ENCODE assay signal across 8 mouse cellular contexts in genomic region chr8:122282501-122283355, GRCm38 (mm10). TPM values are rescaled to one million over a fixed set of nuclear protein-coding genes. Genes with fewer than 3 reads are reported as not detected.
A peak's percentile ranks its signal among the peaks of the same experiment; 100 is the strongest.
DNase-seq lines count a peak whose midpoint lies in the region; ATAC-seq and TF ChIP-seq lines count a peak whose summit lies in the region.

No protein-coding gene starts in this region.

- ATAC-seq in kidney, embryonic 15.5 days (replicated peaks; ENCODE audit: low FRiP score) = no peak
- ATAC-seq in stomach, postnatal 0 days (ENCODE audit: low FRiP score, low TSS enrichment) = no peak

- TF ChIP-seq EP300 in stomach, postnatal 0 days (optimal IDR thresholded peaks at IDR 0.05) = no peak

- WGBS in kidney, embryonic 15.5 days = 1% methylated on average over 56 of the region's 70 CpGs
- 2% methylated on average over 49 of the region's 70 CpGs for WGBS in stomach, postnatal 0 days

- no peaks in the 10 kb centered on the region for H3K9me3 ChIP-seq in kidney, embryonic 15.5 days (replicated peaks)
- no peaks in the 10 kb centered on the region for H3K9me3 ChIP-seq in stomach, postnatal 0 days (ENCODE audit: control insufficient read depth, low read length)

- peaks cover 33% of the 10 kb centered on the region for H3K27me3 ChIP-seq in kidney, embryonic 15.5 days
- H3K27me3 ChIP-seq in stomach, postnatal 0 days (ENCODE audit: control insufficient read depth, insufficient read depth, low read length) = no peaks in the 10 kb centered on the region

- peaks cover 13% of the 10 kb centered on the region for H3K4me1 ChIP-seq in bone marrow macrophage, adult 2 months (ENCODE audit: control insufficient read depth, insufficient read depth, low read length)
- peaks cover 66% of the 10 kb centered on the region for H3K4me1 ChIP-seq in kidney, embryonic 15.5 days
- peaks cover 12% of the 10 kb centered on the region for H3K4me1 ChIP-seq in stomach, postnatal 0 days (replicated peaks; ENCODE audit: control insufficient read depth, insufficient read depth)

- H3K36me3 ChIP-seq in kidney, embryonic 15.5 days = no peaks in the 10 kb centered on the region
- no peaks in the 10 kb centered on the region for H3K36me3 ChIP-seq in stomach, postnatal 0 days (ENCODE audit: control insufficient read depth, insufficient read depth, low read length)

- H3K9ac ChIP-seq in kidney, embryonic 15.5 days = peak overlapping the region; percentile 67
- peak overlapping the region; percentile 77 for H3K9ac ChIP-seq in stomach, postnatal 0 days (ENCODE audit: low read length)

- H3K4me2 ChIP-seq in kidney, embryonic 15.5 days = peak overlapping the region; percentile 97
- peak overlapping the region; percentile 93 for H3K4me2 ChIP-seq in stomach, postnatal 0 days (replicated peaks; ENCODE audit: low read depth)

- peak overlapping the region; percentile 62 for H3K4me3 ChIP-seq in left cerebral cortex, adult 2 months
- H3K4me3 ChIP-seq in bone marrow macrophage, adult 2 months (ENCODE audit: insufficient read depth, low read length) = peak overlapping the region; percentile 61
- peak overlapping the region; percentile 84 for H3K4me3 ChIP-seq in kidney, embryonic 15.5 days (replicated peaks)
- H3K4me3 ChIP-seq in stomach, postnatal 0 days (ENCODE audit: low read depth, low read length) = peak overlapping the region; percentile 64

- TF ChIP-seq POLR2A in bone marrow macrophage, adult 2 months (IDR thresholded peaks at IDR 0.05; ENCODE audit: borderline replicate concordance, low read depth, low read length) = no peak

- no peak for DNase-seq in left cerebral cortex, adult 2 months (ENCODE audit: extremely low spot score in 1 of 2, low spot score in 2 of 2)
- no peak for DNase-seq in left cerebral cortex, postnatal 25 days (ENCODE audit: low spot score in 2 of 2)
- DNase-seq in heart, adult 8-10 months (ENCODE audit: low spot score) = peak; percentile 26
- DNase-seq in lung, postnatal 14 days = peak; percentile 32
- peak; percentile 45 for DNase-seq in stomach, postnatal 0 days (ENCODE audit: low spot score)
- no peak for DNase-seq in gastrocnemius, postnatal 14 days

- no peak for TF ChIP-seq CTCF in left cerebral cortex, adult 2 months (IDR thresholded peaks at IDR 0.05)
- TF ChIP-seq CTCF in bone marrow macrophage, adult 2 months (IDR thresholded peaks at IDR 0.05; ENCODE audit: low read depth, low read length) = no peak
- TF ChIP-seq CTCF in stomach, postnatal 0 days (IDR thresholded peaks at IDR 0.05; ENCODE audit: low read depth) = no peak

- peak overlapping the region; percentile 77 for H3K27ac ChIP-seq in left cerebral cortex, adult 2 months
- H3K27ac ChIP-seq in bone marrow macrophage, adult 2 months (ENCODE audit: insufficient read depth, low read depth, low read length) = no peak overlapping the region
- peak overlapping the region; percentile 90 for H3K27ac ChIP-seq in kidney, embryonic 15.5 days
- H3K27ac ChIP-seq in stomach, postnatal 0 days (replicated peaks) = peak overlapping the region; percentile 76

- intact Hi-C loops in left cerebral cortex, adult 2 months (cut with DNase I) = loop anchor here (5.0 to 10.0 kb wide), 2 partner anchors 160 to 192 kb away; partner anchors contain the start of genes Ctu2, Mvd and Rnf166
- intact Hi-C loops in left cerebral cortex, postnatal 25 days (cut with DNase I) = loop anchor here (10.0 kb wide), 1 partner anchor 162 kb away; the partner anchor contains the start of gene Mvd
- intact Hi-C loops in gastrocnemius, postnatal 14 days (cut with DNase I; ENCODE audit: low total_unique reads) = no loop called here

RNA-seq across cellular contexts. Expression of gene Zfpm1, which starts 0.8 kb away (rescaled TPM):
- total RNA-seq in left cerebral cortex, adult 2 months (2021) = 10 to 100 TPM; 39.5 to 42.1 TPM
- 10 to 100 TPM; 36.9 to 39.3 TPM for total RNA-seq in left cerebral cortex, postnatal 25 days (2021)
- 5.8 and 7.3 TPM in 2 replicates for polyA plus RNA-seq in bone marrow macrophage, adult 2 months (2012; ENCODE audit: insufficient read depth, insufficient read length, missing spikeins)
- total RNA-seq in heart, adult 8-10 months (2022) = 10 to 100 TPM; 18.1 to 23.2 (median 21.3) TPM
- polyA plus RNA-seq in kidney, embryonic 15.5 days (2015; fragmentation: Nextera tagmentation; extraction: Ambion mirVana) = 2.2 and 2.4 TPM in 2 replicates
- 2.3 and 2.8 TPM in 2 replicates for polyA plus RNA-seq in stomach, postnatal 0 days (2015; fragmentation: Nextera tagmentation; extraction: Ambion mirVana)
- 1 to 10 TPM; 8.4 to 8.6 TPM for total RNA-seq in gastrocnemius, postnatal 14 days (2021)

Comparison
In these comparisons a context has a peak if more than half of its experiments do, and no peak if none do; other contexts are left out.
1. DNase-seq: peak in heart, adult 8-10 months (single experiment), lung, postnatal 14 days (single experiment) and stomach, postnatal 0 days (single experiment); none in left cerebral cortex, adult 2 months (0 of 2), left cerebral cortex, postnatal 25 days (0 of 2) and gastrocnemius, postnatal 14 days (single experiment).
2. Peak in every context shown above with its lines, with median percentiles within 50 percentile points of each other: H3K4me3 ChIP-seq.